Mouse (Mus musculus) liver, embryonic 14.5 days (tissue): Measurements from ENCODE around the gene Tmem38a. TPM values are rescaled to one million over a fixed set of nuclear protein-coding genes. Genes with fewer than 3 reads are reported as not detected.

Source experiments
- ATAC-seq: fragments of 200-750 bp; cut with Nextera tagmentation; 2 replicates; pipeline ENCODE4 v1.8.0; 2017; ENCODE audit warnings: moderate number of reproducible peaks, mild to moderate bottlenecking, moderate library complexity; ENCODE audit not compliant: insufficient read depth
- DNase-seq, 3 experiments: peaks; one replicate each; pipeline ENCODE4 v3.0.0-alpha.2; 2012 to 2013; ENCODE audit warnings: low read depth in 3 of 3, low spot score in 3 of 3
- H3K27ac ChIP-seq: fragments of 300-500 bp; sonication (generic); 2 replicates; pipeline ENCODE4 v1.5.1; 2014; ENCODE audit warnings: moderate library complexity, mild to moderate bottlenecking, control low read depth, inconsistent platforms
- H3K27me3 ChIP-seq: fragments of 300-500 bp; sonication (generic); 2 replicates; pipeline ENCODE4 v1.6.1; 2014; ENCODE audit warnings: mild to moderate bottlenecking, low read length, moderate library complexity; ENCODE audit not compliant: control insufficient read depth, insufficient read depth
- H3K36me3 ChIP-seq: fragments of 300-500 bp; sonication (generic); replicated peaks from 2 replicates; pipeline ENCODE4 v1.6.1; 2014; ENCODE audit warnings: low read depth; ENCODE audit not compliant: control insufficient read depth, insufficient read depth
- H3K4me1 ChIP-seq, 2 experiments: fragments of 200-500 bp in 1 of 2; fragments of 300-500 bp in 1 of 2; sonication (generic) in 1 of 2; replicated peaks; 2 replicates each; pipeline ENCODE4 v1.6.1; 2012 to 2014; ENCODE audit warnings: antibody characterized with exemption in 1 of 2, inconsistent platforms in 1 of 2, low read length in 1 of 2; ENCODE audit not compliant: control insufficient read depth in 2 of 2, insufficient read depth in 2 of 2
- H3K4me2 ChIP-seq: fragments of 300-500 bp; sonication (generic); 2 replicates; pipeline ENCODE4 v1.6.1; 2014; ENCODE audit warnings: low read depth, mild to moderate bottlenecking, control low read depth, moderate library complexity
- H3K4me3 ChIP-seq, 2 experiments: fragments of 200-500 bp in 1 of 2; fragments of 300-500 bp in 1 of 2; sonication (generic) in 1 of 2; 2 replicates each; pipeline ENCODE4 v1.5.1; 2012 to 2014; ENCODE audit warnings: low read depth in 2 of 2, low read length in 2 of 2, mild to moderate bottlenecking in 2 of 2, control low read depth in 1 of 2, inconsistent platforms in 1 of 2, moderate library complexity in 1 of 2; ENCODE audit not compliant: insufficient read depth in 1 of 2
- H3K9ac ChIP-seq: fragments of 300-500 bp; sonication (generic); replicated peaks from 2 replicates; pipeline ENCODE4 v1.6.1; 2014; ENCODE audit warnings: mild to moderate bottlenecking, control low read depth, moderate library complexity
- H3K9me3 ChIP-seq: fragments of 300-500 bp; sonication (generic); 2 replicates; pipeline ENCODE4 v1.6.1; 2016; ENCODE audit warnings: low read length, mixed read lengths; ENCODE audit not compliant: control insufficient read depth
- CTCF ChIP-seq: IDR thresholded peaks from 2 replicates; pipeline ENCODE4 v1.5.1; 2016; ENCODE audit warnings: antibody characterized with exemption, low read depth, control low read depth
- EP300 ChIP-seq: IDR thresholded peaks from 2 replicates; pipeline ENCODE4 v1.6.1; 2016; ENCODE audit warnings: antibody characterized with exemption, low read depth
- WGBS: fragments of 180-500 bp; shearing (Covaris S2); extraction: QIAGEN DNeasy Blood & Tissue Kit; methylation state at CpG from one replicate; pipeline ENCODE4 v1.1.7; 2014; ENCODE audit not compliant: insufficient replicate concordance; 5-methylcytosine and 5-hydroxymethylcytosine counted together
- polyA plus RNA-seq, 2 experiments: library from polyadenylated mRNA; depleted of rRNA in 1 of 2; stranded (reverse) in 1 of 2; unstranded in 1 of 2; fragments of >200 nt; fragmentation: Nextera tagmentation in 1 of 2; extraction: Ambion mirVana in 1 of 2; gene quantifications; 2 replicates each; pipeline versions ENCODE4 v1.2.1 to v1.2.3; 2012 to 2014

Gene Tmem38a
- polyA plus RNA-seq, 2 experiments, result 0.62 to 0.98 TPM

- Histone ChIP-seq H3K9ac (no peak overlapping the region), H3K27ac (no peak overlapping the region), H3K4me3 (no peak overlapping the region), H3K4me2 (no peak overlapping the region), H3K9me3 (no peaks in the 10 kb centered on the region), H3K27me3 (no peaks in the 10 kb centered on the region), H3K4me1 (no peaks in the 10 kb centered on the region), H3K36me3 (peaks cover 9% of the 10 kb centered on the region)
- no peak for ATAC-seq
- TF ChIP-seq EP300, result no peak
- no peak for TF ChIP-seq CTCF
- no peak for DNase-seq
- 55% methylated on average over 1 of the region's 1 CpGs for WGBS
Measured at GRCm38 (mm10) chr8:72561111-72561689, 10.7 kb upstream of the Tmem38a start.

- H3K27ac ChIP-seq, result no peak overlapping the region
- H3K9ac ChIP-seq, result no peak overlapping the region
- peaks cover 5 to 7% of the 10 kb centered on the region in 2 experiments for H3K4me1 ChIP-seq
- H3K4me2 ChIP-seq, result no peak overlapping the region
- no peaks in the 10 kb centered on the region for H3K27me3 ChIP-seq
- no peak for ATAC-seq
- no peak overlapping the region for H3K4me3 ChIP-seq
- no peak for DNase-seq
- H3K36me3 ChIP-seq, result peaks cover 24% of the 10 kb centered on the region
- TF ChIP-seq EP300 (no peak), CTCF (no peak)
- no peaks in the 10 kb centered on the region for H3K9me3 ChIP-seq
- 78% methylated on average over 2 of the region's 2 CpGs for WGBS
Measured at GRCm38 (mm10) chr8:72565970-72566369, 5.9 kb upstream of the Tmem38a start.

GRCm38 (mm10) chr8:72570633-72571610 lies 933 bp upstream of the Tmem38a start, which contains the start of gene Smim7:
Gene Smim7 (minus strand): TSS chr8:72571088.
- DNase-seq (peak; percentile 96 to 99 (median 98)), ATAC-seq (peak; percentile 99)
- peaks cover 5 to 13% of the 10 kb centered on the region in 2 experiments for H3K4me1 ChIP-seq
- no peak for TF ChIP-seq CTCF
- TF ChIP-seq EP300, result no peak
- under 1% methylated on average over 52 of the region's 52 CpGs for WGBS
- peak within 1 kb of the TSS; percentile 80 for H3K9ac ChIP-seq
- no peaks in the 10 kb centered on the region; the same call in 1 of the 2 replicates for H3K27me3 ChIP-seq
- peak within 1 kb of the TSS; percentile 68 to 95 for H3K4me3 ChIP-seq
- no peaks in the 10 kb centered on the region for H3K9me3 ChIP-seq
- peak within 1 kb of the TSS; percentile 88 for H3K4me2 ChIP-seq
- peaks cover 15% of the 10 kb centered on the region for H3K36me3 ChIP-seq
- H3K27ac ChIP-seq, result peak within 1 kb of the TSS; percentile 87

GRCm38 (mm10) chr8:72572507-72572906 lies 652 bp downstream of the Tmem38a start:
- H3K27ac ChIP-seq, result no peak overlapping the region
- TF ChIP-seq EP300 (no peak), CTCF (no peak)
- peaks cover 8% of the 10 kb centered on the region for H3K36me3 ChIP-seq
- no peaks in the 10 kb centered on the region; the same call in 1 of the 2 replicates for H3K27me3 ChIP-seq
- 16% methylated on average over 10 of the region's 10 CpGs for WGBS
- H3K9me3 ChIP-seq, result no peaks in the 10 kb centered on the region
- peaks cover 5 to 13% of the 10 kb centered on the region in 2 experiments for H3K4me1 ChIP-seq
- peak overlapping the region; percentile 80 for H3K9ac ChIP-seq
- peak overlapping the region; percentile 68 to 95; a peak in 3 of 4 replicates for H3K4me3 ChIP-seq
- ATAC-seq (no peak), DNase-seq (no peak)
- H3K4me2 ChIP-seq, result peak overlapping the region; percentile 88

GRCm38 (mm10) chr8:72573450-72573849 lies 1.6 kb downstream of the Tmem38a start:
- Histone ChIP-seq H3K4me2 (no peak overlapping the region), H3K4me1 (peaks cover 5 to 14% of the 10 kb centered on the region in 2 experiments), H3K27me3 (no peaks in the 10 kb centered on the region; the same call in 1 of the 2 replicates), H3K9ac (no peak overlapping the region), H3K27ac (no peak overlapping the region), H3K4me3 (no peak overlapping the region), H3K36me3 (no peaks in the 10 kb centered on the region; the same call in 1 of the 2 replicates), H3K9me3 (no peaks in the 10 kb centered on the region)
- DNase-seq (no peak), ATAC-seq (no peak)
- WGBS, result 73% methylated on average over 6 of the region's 6 CpGs
- TF ChIP-seq EP300 (no peak), CTCF (no peak)
